Mouse (Mus musculus) lung, postnatal 0 days (tissue): Measurements from ENCODE around the gene Ptch1.

Source experiments
- CTCF ChIP-seq: IDR thresholded peaks from 2 replicates; pipeline ENCODE4 v1.5.1; 2016; ENCODE audit warnings: antibody characterized with exemption, mild to moderate bottlenecking
- EP300 ChIP-seq: IDR thresholded peaks from 2 replicates; pipeline ENCODE4 v1.6.1; 2016; ENCODE audit warnings: antibody characterized with exemption, mild to moderate bottlenecking, control low read depth

GRCm38 (mm10) chr13:63592755-63593154, 19.4 kb upstream of the Ptch1 start:
- TF ChIP-seq EP300: no peak
- no peak for TF ChIP-seq CTCF
